Mouse (Mus musculus) MEL (cell line): ENCODE measurements around the gene Tmem256. TPM values are rescaled to one million over a fixed set of nuclear protein-coding genes. Genes with fewer than 3 reads are reported as not detected.

Experiments
- DNase-seq: peaks from one replicate; pipeline ENCODE4 v3.0.0; 2011; ENCODE audit warnings: low read depth, low spot score
- H3K27ac ChIP-seq: 2 replicates; pipeline ENCODE4 v1.5.1; 2012; ENCODE audit warnings: low read depth, mild to moderate bottlenecking, control low read depth, low read length, moderate library complexity; ENCODE audit not compliant: control insufficient read depth
- H3K27me3 ChIP-seq, 2 experiments: fragments of 150-350 bp in 1 of 2; sonication (generic) in 1 of 2; 2 replicates each; pipeline ENCODE4 v1.6.1; 2012; ENCODE audit warnings: low read length in 2 of 2, mild to moderate bottlenecking in 2 of 2, improper control_type of control experiment in 1 of 2, moderate library complexity in 1 of 2; ENCODE audit not compliant: insufficient read depth in 2 of 2, control insufficient read depth in 1 of 2
- H3K36me3 ChIP-seq, 2 experiments: 2 replicates each; pipeline ENCODE4 v1.6.1; 2012 to 2014; ENCODE audit warnings: low read length in 2 of 2, improper control_type of control experiment in 1 of 2, inconsistent platforms in 1 of 2, mild to moderate bottlenecking in 1 of 2; ENCODE audit not compliant: insufficient read depth in 2 of 2, control insufficient read depth in 1 of 2
- H3K4me1 ChIP-seq, 2 experiments: fragments of 150-350 bp in 1 of 2; sonication (generic) in 1 of 2; 2 replicates each; pipeline ENCODE4 v1.6.1; 2012; ENCODE audit warnings: low read length in 2 of 2, improper control_type of control experiment in 1 of 2, mild to moderate bottlenecking in 1 of 2; ENCODE audit not compliant: insufficient read depth in 2 of 2, control insufficient read depth in 1 of 2
- H3K4me3 ChIP-seq, 2 experiments: fragments of 150-350 bp in 1 of 2; sonication (generic) in 1 of 2; 2 replicates each; pipeline ENCODE4 v1.5.1; 2012; ENCODE audit warnings: low read depth in 2 of 2, low read length in 2 of 2, mild to moderate bottlenecking in 2 of 2, moderate library complexity in 2 of 2, control low read depth in 1 of 2, improper control_type of control experiment in 1 of 2; ENCODE audit not compliant: control insufficient read depth in 1 of 2, insufficient read depth in 1 of 2
- H3K79me2 ChIP-seq: 2 replicates; pipeline ENCODE4 v1.6.1; 2012; ENCODE audit warnings: mild to moderate bottlenecking, low read length, moderate library complexity; ENCODE audit not compliant: control insufficient read depth, poor library complexity, insufficient read depth
- H3K9ac ChIP-seq: 2 replicates; pipeline ENCODE4 v1.6.1; 2012; ENCODE audit warnings: low read depth, mild to moderate bottlenecking, control low read depth, low read length, moderate library complexity; ENCODE audit not compliant: control insufficient read depth, poor library complexity, severe bottlenecking
- H3K9me3 ChIP-seq: fragments of 150-350 bp; sonication (generic); replicated peaks from 2 replicates; pipeline ENCODE4 v1.6.1; 2012; ENCODE audit warnings: mild to moderate bottlenecking, low read length, improper control_type of control experiment, moderate library complexity; ENCODE audit not compliant: insufficient read depth
- CHD1 ChIP-seq: IDR thresholded peaks from 2 replicates; pipeline ENCODE4 v1.6.1; 2012; ENCODE audit warnings: low read depth, mild to moderate bottlenecking, inconsistent platforms, low read length, improper control_type of control experiment
- ETS1 ChIP-seq: IDR thresholded peaks from 2 replicates; pipeline ENCODE4 v1.6.1; 2012; ENCODE audit warnings: low read depth, mild to moderate bottlenecking, inconsistent platforms, low read length, improper control_type of control experiment, moderate library complexity
- HCFC1 ChIP-seq: IDR thresholded peaks from 2 replicates; pipeline ENCODE4 v1.6.1; 2012; ENCODE audit warnings: low read depth, mild to moderate bottlenecking, inconsistent platforms, low read length, improper control_type of control experiment, moderate library complexity
- KAT2A ChIP-seq: conservative IDR thresholded peaks from 2 replicates; pipeline ENCODE4 v1.6.1; 2012; ENCODE audit warnings: low read depth, low read length, improper control_type of control experiment, inconsistent platforms
- MAFK ChIP-seq: IDR thresholded peaks from 2 replicates; pipeline ENCODE4 v1.6.1; 2011; ENCODE audit warnings: low read depth, mild to moderate bottlenecking, low read length, improper control_type of control experiment, borderline replicate concordance
- MAX ChIP-seq: IDR thresholded peaks from 2 replicates; pipeline ENCODE4 v1.6.1; 2011; ENCODE audit warnings: low read length, improper control_type of control experiment
- MXI1 ChIP-seq: IDR thresholded peaks from 2 replicates; pipeline ENCODE4 v1.6.1; 2011; ENCODE audit warnings: mild to moderate bottlenecking, low read depth, low read length, improper control_type of control experiment
- MYB ChIP-seq: IDR thresholded peaks from 2 replicates; pipeline ENCODE4 v1.6.1; 2011; ENCODE audit warnings: mild to moderate bottlenecking, low read depth, low read length, improper control_type of control experiment
- NELFE ChIP-seq: IDR thresholded peaks from 2 replicates; pipeline ENCODE4 v1.6.1; 2011; ENCODE audit warnings: low read depth, low read length, improper control_type of control experiment
- NRF1 ChIP-seq: IDR thresholded peaks from 2 replicates; pipeline ENCODE4 v1.6.1; 2014; ENCODE audit warnings: low read depth, mild to moderate bottlenecking, inconsistent platforms, low read length, improper control_type of control experiment, moderate library complexity; ENCODE audit not compliant: poor library complexity, insufficient read depth, severe bottlenecking
- POLR2A ChIP-seq, 2 experiments: IDR thresholded peaks; 2 replicates each; pipeline ENCODE4 v1.6.1; 2011 to 2012; ENCODE audit warnings: low read length in 2 of 2, mild to moderate bottlenecking in 2 of 2, control low read depth in 1 of 2, improper control_type of control experiment in 1 of 2, low read depth in 1 of 2, moderate library complexity in 1 of 2; ENCODE audit not compliant: control insufficient read depth in 1 of 2, insufficient read depth in 1 of 2, poor library complexity in 1 of 2
- RAD21 ChIP-seq: IDR thresholded peaks from 2 replicates; pipeline ENCODE4 v1.6.1; 2011; ENCODE audit warnings: mild to moderate bottlenecking, low read depth, low read length, improper control_type of control experiment
- RCOR1 ChIP-seq: IDR thresholded peaks from 2 replicates; pipeline ENCODE4 v1.6.1; 2012; ENCODE audit warnings: low read depth, mild to moderate bottlenecking, inconsistent platforms, low read length, improper control_type of control experiment
- SMC3 ChIP-seq: IDR thresholded peaks from 2 replicates; pipeline ENCODE4 v1.6.1; 2011; ENCODE audit warnings: low read depth, low read length, improper control_type of control experiment
- TBP ChIP-seq: IDR thresholded peaks from 2 replicates; pipeline ENCODE4 v1.8.0; 2011; ENCODE audit warnings: low read depth, low read length, improper control_type of control experiment
- UBTF ChIP-seq: IDR thresholded peaks from 2 replicates; pipeline ENCODE4 v1.6.1; 2012; ENCODE audit warnings: low read depth, mild to moderate bottlenecking, inconsistent platforms, low read length, improper control_type of control experiment, moderate library complexity, borderline replicate concordance; ENCODE audit not compliant: insufficient read depth
- USF1 ChIP-seq: IDR thresholded peaks from 2 replicates; pipeline ENCODE4 v1.6.1; 2014; ENCODE audit warnings: low read depth, mild to moderate bottlenecking, inconsistent platforms, low read length, improper control_type of control experiment, moderate library complexity
- ZC3H11A ChIP-seq: IDR thresholded peaks from 2 replicates; pipeline ENCODE4 v1.6.1; 2012; ENCODE audit warnings: low read depth, mild to moderate bottlenecking, inconsistent platforms, low read length, improper control_type of control experiment
- ZKSCAN1 ChIP-seq: IDR thresholded peaks from 2 replicates; pipeline ENCODE4 v1.6.1; 2012; ENCODE audit warnings: low read depth, mild to moderate bottlenecking, inconsistent platforms, low read length, improper control_type of control experiment, moderate library complexity
- ZNF384 ChIP-seq: IDR thresholded peaks from 2 replicates; pipeline ENCODE4 v1.6.1; 2012; ENCODE audit warnings: low read depth, mild to moderate bottlenecking, inconsistent platforms, low read length, improper control_type of control experiment
- polyA plus RNA-seq, 2 experiments: library from polyadenylated mRNA; stranded (reverse) in 1 of 2; unstranded in 1 of 2; fragments of >175 nt in 1 of 2; fragments of >200 nt in 1 of 2; gene quantifications; 2 replicates each; pipeline versions ENCODE4 v1.2.1 to v1.2.4; 2012; ENCODE audit warnings: low replicate concordance in 2 of 2, low read depth in 1 of 2; ENCODE audit not compliant: insufficient read length in 2 of 2, insufficient read depth in 1 of 2, missing spikeins in 1 of 2
- total RNA-seq: library from RNA; depleted of rRNA; stranded (reverse); fragments of 300-350 nt; gene quantifications from 2 replicates; pipeline ENCODE4 v1.2.3, GENCODE M21; 2012

Gene Tmem256
- total and polyA plus RNA-seq, 3 experiments: 181 to 190 TPM; not detected in 1

DNA sequence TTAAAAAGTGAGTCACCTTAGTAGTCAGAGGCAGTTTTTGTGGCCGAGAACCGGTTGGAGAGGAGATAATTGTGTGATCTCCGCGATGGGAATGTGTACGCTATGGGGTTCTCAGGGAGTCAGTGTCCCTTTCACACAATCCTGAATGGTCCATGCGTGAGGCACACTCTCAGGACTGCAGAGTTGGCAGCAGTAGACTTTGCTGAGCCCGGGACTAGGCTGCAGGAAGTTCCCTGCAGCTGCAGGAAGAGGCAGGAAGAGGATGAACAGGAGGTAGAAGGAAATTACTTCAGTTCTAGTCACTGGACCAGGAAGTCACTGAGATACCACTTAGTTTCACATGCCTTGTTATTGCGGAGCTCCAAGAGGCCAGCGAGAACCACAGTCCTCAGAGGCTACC, 10.8 kb downstream of the Tmem256 start:
- no peak overlapping the region for H3K4me3 ChIP-seq
- H3K36me3 ChIP-seq: peaks cover 0 to 6% of the 10 kb centered on the region in 2 experiments; a peak in 2 of 4 replicates
- no peak for DNase-seq
- H3K27me3 ChIP-seq: no peaks in the 10 kb centered on the region
- H3K79me2 ChIP-seq: peaks cover 3% of the 10 kb centered on the region; the same call in 1 of the 2 replicates
- H3K27ac ChIP-seq: no peak overlapping the region
- no peaks in the 10 kb centered on the region for H3K9me3 ChIP-seq
- H3K4me1 ChIP-seq: peaks cover 8 to 20% of the 10 kb centered on the region in 2 experiments; a peak in 2 of 4 replicates
- no peak for TF ChIP-seq ZKSCAN1
- no peak for TF ChIP-seq KAT2A
- no peak for TF ChIP-seq TBP
- TF ChIP-seq UBTF: no peak
- no peak for TF ChIP-seq MXI1
- TF ChIP-seq ZC3H11A: no peak
- TF ChIP-seq MYB: no peak
- TF ChIP-seq HCFC1: no peak
- no peak for TF ChIP-seq SMC3
- no peak for TF ChIP-seq MAFK
- TF ChIP-seq POLR2A (IDR thresholded peaks at IDR 0.05; ENCODE audit: control insufficient read depth in 1 of 2, insufficient read depth in 1 of 2, low read depth in 1 of 2, low read length in 2 of 2, poor library complexity in 1 of 2): no peak
- TF ChIP-seq ETS1: no peak
- TF ChIP-seq ZNF384: no peak
- no peak for TF ChIP-seq RAD21
- no peak for TF ChIP-seq RCOR1
- no peak for TF ChIP-seq CHD1
- H3K9ac ChIP-seq: no peak overlapping the region

DNA sequence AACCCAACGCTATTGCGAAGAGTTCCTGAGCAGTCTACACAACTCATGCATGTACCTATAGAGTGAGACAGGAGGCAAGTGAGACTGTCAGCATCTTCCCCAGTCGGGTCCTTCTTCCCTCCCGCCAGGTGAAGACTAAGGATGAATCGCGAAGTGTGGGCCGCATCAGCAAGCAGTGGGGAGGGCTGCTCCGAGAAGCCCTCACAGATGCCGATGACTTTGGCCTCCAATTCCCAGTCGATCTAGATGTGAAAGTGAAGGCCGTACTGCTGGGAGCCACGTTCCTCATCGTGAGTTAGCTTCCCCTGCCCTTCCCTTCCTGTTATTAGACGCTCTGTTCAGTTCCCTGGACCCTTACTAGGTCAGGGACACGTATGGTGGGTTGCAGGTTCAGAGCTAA, 11.6 kb downstream of the Tmem256 start:
- Histone ChIP-seq H3K4me1 (peaks cover 11 to 26% of the 10 kb centered on the region in 2 experiments; a peak in 3 of 4 replicates), H3K9ac (no peak overlapping the region), H3K27me3 (no peaks in the 10 kb centered on the region), H3K4me3 (no peak overlapping the region), H3K79me2 (peaks cover 3% of the 10 kb centered on the region; the same call in 1 of the 2 replicates), H3K9me3 (no peaks in the 10 kb centered on the region)
- no peak for TF ChIP-seq RAD21
- TF ChIP-seq NELFE: no peak
- TF ChIP-seq MAX: no peak
- no peak for TF ChIP-seq USF1
- no peak for TF ChIP-seq NRF1
- no peak for TF ChIP-seq MYB
- no peak for TF ChIP-seq CHD1
- TF ChIP-seq KAT2A: no peak
- TF ChIP-seq RCOR1: no peak
- TF ChIP-seq, all 39 proteins: peak for 0
- Histone ChIP-seq H3K36me3 (peaks cover 0 to 10% of the 10 kb centered on the region in 2 experiments; a peak in 2 of 4 replicates), H3K27ac (no peak overlapping the region)
- no peak for DNase-seq
